Mouse (Mus musculus) stomach, embryonic 16.5 days (tissue): ENCODE results near the gene Ing4. TPM values are rescaled to one million over a fixed set of nuclear protein-coding genes. Genes with fewer than 3 reads are reported as not detected.

Experiments
- ATAC-seq: fragments of 200-750 bp; cut with Nextera tagmentation; 2 replicates; pipeline ENCODE4 v1.8.0; 2017; ENCODE audit warnings: moderate number of reproducible peaks, moderate TSS enrichment; ENCODE audit not compliant: insufficient read depth, low FRiP score
- H3K27ac ChIP-seq: fragments of 300-500 bp; sonication (generic); 2 replicates; pipeline ENCODE4 v1.5.1; 2014; ENCODE audit warnings: low read length
- H3K27me3 ChIP-seq: fragments of 300-500 bp; sonication (generic); 2 replicates; pipeline ENCODE4 v1.6.1; 2014; ENCODE audit warnings: low read length, control low read depth, mixed read lengths; ENCODE audit not compliant: control insufficient read depth, insufficient read depth
- H3K36me3 ChIP-seq: fragments of 300-500 bp; sonication (generic); 2 replicates; pipeline ENCODE4 v1.6.1; 2014; ENCODE audit warnings: low read length; ENCODE audit not compliant: control insufficient read depth, insufficient read depth
- H3K4me1 ChIP-seq: fragments of 300-500 bp; sonication (generic); 2 replicates; pipeline ENCODE4 v1.6.1; 2014; ENCODE audit warnings: low read length, control low read depth, mixed read lengths; ENCODE audit not compliant: control insufficient read depth, insufficient read depth
- H3K4me2 ChIP-seq: fragments of 300-500 bp; sonication (generic); 2 replicates; pipeline ENCODE4 v1.6.1; 2014; ENCODE audit warnings: low read depth, low read length, mixed read lengths
- H3K4me3 ChIP-seq: fragments of 300-500 bp; sonication (generic); replicated peaks from 2 replicates; pipeline ENCODE4 v1.5.1; 2014; ENCODE audit warnings: mild to moderate bottlenecking, low read length
- H3K9ac ChIP-seq: fragments of 300-500 bp; sonication (generic); 2 replicates; pipeline ENCODE4 v1.6.1; 2014; ENCODE audit warnings: low read length
- H3K9me3 ChIP-seq: fragments of 300-500 bp; sonication (generic); replicated peaks from 2 replicates; pipeline ENCODE4 v1.6.1; 2016; ENCODE audit warnings: low read length, control low read depth; ENCODE audit not compliant: control insufficient read depth
- WGBS: fragments of 180-500 bp; shearing (Covaris S2); extraction: QIAGEN DNeasy Blood & Tissue Kit; methylation state at CpG from one replicate; pipeline ENCODE4 v1.1.7; 2014; 5-methylcytosine and 5-hydroxymethylcytosine counted together
- polyA plus RNA-seq: library from polyadenylated mRNA; unstranded; fragments of >200 nt; fragmentation: Nextera tagmentation; extraction: Ambion mirVana; gene quantifications from 2 replicates; pipeline ENCODE4 v1.2.1, GENCODE M21; 2015

Ing4 gene
- 114 and 115 TPM in 2 replicates for polyA plus RNA-seq

DNA sequence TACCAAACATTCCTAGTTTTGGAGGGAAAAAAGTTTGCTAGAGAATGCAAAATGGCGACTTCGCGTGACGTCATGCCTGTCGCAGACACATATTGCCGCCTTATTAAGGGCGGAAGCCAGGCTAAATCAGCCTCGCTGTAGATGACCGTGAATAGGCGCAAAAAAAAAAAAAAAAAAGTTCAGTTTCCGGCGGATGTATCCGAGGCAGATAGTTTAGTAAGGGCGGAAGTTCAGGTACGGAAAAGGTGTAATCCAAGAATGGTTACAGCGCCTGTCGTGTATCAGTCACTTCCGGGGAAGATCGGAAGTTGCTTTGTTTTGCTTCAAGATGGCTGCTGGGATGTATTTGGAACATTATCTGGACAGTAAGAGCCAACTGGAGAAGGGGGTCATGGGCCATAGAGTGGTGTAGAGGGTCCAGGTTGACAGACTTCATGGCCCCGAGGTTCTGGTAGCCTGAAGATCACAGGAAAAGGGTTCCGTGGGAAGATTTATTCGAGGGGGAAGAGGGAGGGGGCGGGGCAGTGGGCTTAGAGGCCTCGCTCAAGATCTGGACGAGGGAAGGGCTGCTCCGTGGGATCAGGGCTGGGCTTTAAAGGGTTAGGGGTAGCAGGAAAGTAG, at the start of gene Ing4:
Gene Ing4, plus strand, starts transcription at position 228 of the 621 bp plus-strand sequence.
- H3K4me1 ChIP-seq = peaks cover 12% of the 10 kb centered on the region; the same call in 1 of the 2 replicates
- H3K4me3 ChIP-seq = peak within 1 kb of the TSS; percentile 77
- H3K9ac ChIP-seq = peak within 1 kb of the TSS; percentile 77
- H3K27ac ChIP-seq = peak within 1 kb of the TSS; percentile 69
- H3K9me3 ChIP-seq = no peaks in the 10 kb centered on the region
- peak within 1 kb of the TSS; percentile 79 for H3K4me2 ChIP-seq
- H3K36me3 ChIP-seq = peaks cover 22% of the 10 kb centered on the region; the same call in 1 of the 2 replicates
- under 1% methylated on average over 26 of the region's 26 CpGs for WGBS
- ATAC-seq = peak; percentile 95
- no peaks in the 10 kb centered on the region for H3K27me3 ChIP-seq

DNA sequence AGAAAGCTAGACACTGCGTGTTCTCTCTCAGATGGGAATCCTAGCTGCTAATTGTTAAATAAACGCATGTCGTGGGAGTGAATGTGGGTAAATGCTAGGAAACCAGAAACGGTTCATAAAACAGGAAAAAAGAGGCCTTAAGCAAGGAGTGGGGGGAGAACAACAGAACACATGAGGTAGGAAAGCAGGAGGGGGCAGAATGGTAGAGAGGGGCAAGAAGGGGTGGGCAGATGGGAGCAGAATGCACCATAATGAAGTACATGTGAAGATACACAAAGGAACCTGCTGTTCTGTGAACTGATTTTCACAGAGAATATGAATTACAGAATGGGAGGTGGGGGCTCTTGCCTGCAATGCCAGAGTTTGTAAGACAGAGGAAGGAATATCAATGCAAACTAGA, 47.3 kb upstream of the Ing4 start:
- no peak overlapping the region for H3K9ac ChIP-seq
- no peaks in the 10 kb centered on the region for H3K36me3 ChIP-seq
- peaks cover 27% of the 10 kb centered on the region for H3K27me3 ChIP-seq
- H3K9me3 ChIP-seq = peaks cover 4% of the 10 kb centered on the region; the same call in 1 of the 2 replicates
- WGBS = 67% methylated on average over 4 of the region's 4 CpGs
- peaks cover 15% of the 10 kb centered on the region for H3K4me1 ChIP-seq
- no peak overlapping the region for H3K27ac ChIP-seq
- H3K4me3 ChIP-seq = no peak overlapping the region
- ATAC-seq = no peak
- no peak overlapping the region for H3K4me2 ChIP-seq

DNA sequence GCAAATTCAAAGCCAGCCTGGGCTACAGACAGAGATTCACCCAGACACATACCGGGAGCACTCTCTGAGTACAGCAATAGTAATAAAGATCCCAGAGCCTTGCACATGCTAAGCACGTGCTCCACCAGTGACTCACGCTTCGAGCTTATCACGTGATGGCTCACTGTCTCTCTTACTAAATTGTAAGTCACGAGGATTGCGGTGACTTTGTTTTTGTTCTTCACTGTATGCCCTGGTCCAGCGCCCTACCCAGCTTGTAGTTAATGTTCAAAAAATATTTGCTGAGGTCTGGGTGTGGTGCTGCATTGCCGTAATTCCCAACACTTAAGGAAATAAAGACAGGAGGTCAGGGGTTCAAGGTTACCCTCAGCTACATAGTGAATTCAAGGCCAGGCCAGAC, 46.2 kb upstream of the Ing4 start:
- Histone ChIP-seq H3K9me3 (peaks cover 4% of the 10 kb centered on the region; the same call in 1 of the 2 replicates), H3K27me3 (peaks cover 37% of the 10 kb centered on the region), H3K4me2 (no peak overlapping the region), H3K4me1 (peaks cover 19% of the 10 kb centered on the region), H3K9ac (no peak overlapping the region), H3K27ac (no peak overlapping the region), H3K36me3 (no peaks in the 10 kb centered on the region), H3K4me3 (no peak overlapping the region)
- no peak for ATAC-seq
- WGBS = 57% methylated on average over 9 of the region's 9 CpGs

DNA sequence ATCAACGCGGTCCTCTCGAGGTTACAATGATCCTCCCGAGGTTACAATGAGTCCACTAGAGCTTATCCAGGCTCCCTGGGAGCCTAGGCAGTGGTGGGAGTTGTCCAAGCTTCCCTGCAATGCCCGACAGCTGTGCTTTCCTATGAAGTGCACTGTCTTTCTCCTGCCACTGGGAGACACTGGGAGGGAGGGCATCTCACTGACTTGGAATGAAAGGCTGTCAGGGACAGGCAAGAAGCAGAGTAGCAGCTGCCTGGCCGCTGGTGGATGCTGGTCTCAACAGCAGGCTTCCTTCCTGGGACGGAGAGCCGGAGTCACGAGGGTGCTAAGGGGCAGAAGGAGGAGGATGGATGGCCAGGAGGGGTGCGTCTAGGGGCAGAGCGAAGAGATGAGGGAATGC, 45.7 kb upstream of the Ing4 start:
- Histone ChIP-seq H3K27me3 (peaks cover 42% of the 10 kb centered on the region), H3K4me3 (no peak overlapping the region), H3K36me3 (no peaks in the 10 kb centered on the region), H3K4me2 (no peak overlapping the region), H3K27ac (no peak overlapping the region), H3K9me3 (peaks cover 4% of the 10 kb centered on the region; the same call in 1 of the 2 replicates), H3K4me1 (peaks cover 22% of the 10 kb centered on the region), H3K9ac (no peak overlapping the region)
- ATAC-seq = no peak
- WGBS = 17% methylated on average over 11 of the region's 11 CpGs

DNA sequence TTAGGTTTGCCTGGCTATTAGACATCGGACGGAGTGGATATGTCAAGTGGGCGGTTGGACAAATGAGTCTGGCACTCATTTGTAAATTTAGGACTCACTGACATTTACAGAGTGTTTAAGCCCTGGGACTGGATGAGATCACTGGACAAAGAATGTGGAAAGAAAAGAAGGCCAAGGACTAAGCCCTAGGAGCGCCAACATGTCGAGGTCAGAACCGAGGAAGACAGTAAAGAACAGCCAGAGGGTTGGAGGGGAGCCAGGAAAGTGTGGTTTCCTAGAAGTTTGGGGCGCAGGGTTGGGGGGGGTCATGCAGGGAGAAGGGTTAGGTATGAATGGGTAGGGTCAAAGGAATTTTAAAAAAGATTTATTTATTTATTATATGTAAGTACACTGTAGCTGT, 44.3 kb upstream of the Ing4 start:
- no peak overlapping the region for H3K4me3 ChIP-seq
- WGBS = 67% methylated on average over 7 of the region's 7 CpGs
- peaks cover 22% of the 10 kb centered on the region for H3K4me1 ChIP-seq
- peaks cover 52% of the 10 kb centered on the region for H3K27me3 ChIP-seq
- H3K9me3 ChIP-seq = peaks cover 2% of the 10 kb centered on the region; the same call in 1 of the 2 replicates
- no peak overlapping the region for H3K27ac ChIP-seq
- no peak for ATAC-seq
- no peak overlapping the region for H3K9ac ChIP-seq
- H3K36me3 ChIP-seq = no peaks in the 10 kb centered on the region
- no peak overlapping the region for H3K4me2 ChIP-seq

DNA sequence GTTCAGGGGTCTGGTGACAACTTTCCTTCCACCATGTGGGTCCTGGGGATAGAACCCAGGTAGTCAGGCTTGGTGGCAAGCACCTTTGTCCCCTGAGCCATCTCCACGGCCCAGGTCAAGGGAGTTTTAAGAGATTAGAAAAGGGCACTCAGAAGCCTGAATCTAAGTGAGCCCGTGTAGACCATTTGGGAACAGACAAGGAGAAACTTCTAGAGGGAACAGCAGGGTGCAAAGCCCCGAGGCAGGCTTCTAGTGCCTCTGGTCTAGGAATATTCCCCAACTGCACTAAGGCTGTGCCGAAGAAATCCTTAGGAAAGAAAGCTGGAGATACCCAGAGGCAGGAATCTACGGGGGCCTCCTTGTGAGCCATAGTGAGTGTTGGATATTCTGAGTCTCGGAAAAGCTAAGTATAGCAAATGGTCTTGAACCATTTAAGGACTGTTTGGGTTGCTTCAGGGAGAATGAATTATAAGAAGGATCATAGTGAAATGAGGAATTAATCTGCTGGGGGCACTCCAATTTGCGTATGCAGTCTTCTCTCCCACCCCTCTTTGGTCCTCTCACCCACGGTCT, 43.6 kb upstream of the Ing4 start:
- no peaks in the 10 kb centered on the region for H3K36me3 ChIP-seq
- H3K27ac ChIP-seq = no peak overlapping the region
- H3K9me3 ChIP-seq = no peaks in the 10 kb centered on the region
- 0 out of 2 replicates have a peak overlapping the region, but pooled peaks have one; percentile 32 for H3K9ac ChIP-seq
- 47% methylated on average over 8 of the region's 8 CpGs for WGBS
- peak overlapping the region; percentile 100 for H3K4me2 ChIP-seq
- peak overlapping the region; percentile 59; the same call in 1 of the 2 replicates for H3K4me3 ChIP-seq
- no peak for ATAC-seq
- peaks cover 22% of the 10 kb centered on the region for H3K4me1 ChIP-seq
- peaks cover 58% of the 10 kb centered on the region for H3K27me3 ChIP-seq

DNA sequence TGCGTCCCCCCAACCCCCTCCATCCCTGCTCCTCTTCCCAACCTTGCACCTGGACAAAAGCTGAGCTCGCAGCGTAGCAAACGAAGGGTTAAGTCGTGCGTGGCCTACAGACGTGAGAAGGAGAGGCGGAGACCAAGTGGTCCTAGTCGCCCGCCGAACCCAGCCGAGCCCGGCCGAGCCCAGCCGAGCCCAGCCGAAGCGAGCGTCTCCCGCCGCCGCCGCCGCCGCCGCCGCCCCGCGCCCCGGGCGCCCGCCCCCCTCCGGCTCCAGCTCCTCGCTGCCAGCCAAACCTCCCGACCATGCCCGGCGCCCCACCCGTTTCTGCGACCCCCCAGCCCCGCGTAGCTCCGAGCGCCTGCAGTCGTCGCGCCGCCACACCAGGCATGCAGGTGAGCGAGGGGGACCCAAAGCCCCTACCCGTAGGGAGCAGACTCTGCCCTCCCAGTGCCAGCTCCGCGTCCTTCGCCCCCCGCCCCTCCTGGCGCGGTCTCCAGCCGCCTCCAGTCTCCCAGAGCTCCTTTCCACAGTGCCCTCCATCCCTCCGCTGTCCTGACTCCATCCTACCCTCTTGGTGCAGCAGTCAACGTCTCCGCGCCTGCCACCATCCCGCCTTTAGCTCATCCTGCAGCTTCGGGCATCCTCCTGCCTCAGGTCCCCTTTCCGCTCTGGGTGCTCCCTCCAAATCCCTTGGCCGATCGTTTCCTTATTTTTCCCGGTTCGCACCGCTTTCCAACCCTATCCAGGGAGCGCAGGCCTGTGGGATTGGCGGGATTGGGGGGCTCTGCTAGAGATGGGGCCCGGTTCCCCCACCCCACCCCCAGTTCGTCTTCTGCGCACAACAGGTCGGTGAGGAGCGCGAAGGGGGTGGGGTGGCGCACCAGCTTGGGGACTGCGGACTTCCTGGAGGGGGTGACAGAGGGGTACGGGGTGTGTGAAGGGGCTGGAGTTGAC, 42.7 kb upstream of the Ing4 start, which contains the start of gene Pianp:
Gene Pianp, plus strand, starts transcription at position 144 of the 951 bp plus-strand sequence.
- H3K36me3 ChIP-seq = no peaks in the 10 kb centered on the region
- H3K27ac ChIP-seq = no peak within 1 kb of the TSS
- under 1% methylated on average over 70 of the region's 78 CpGs for WGBS
- peak within 1 kb of the TSS; percentile 59 for H3K4me3 ChIP-seq
- peaks cover 22% of the 10 kb centered on the region for H3K4me1 ChIP-seq
- H3K4me2 ChIP-seq = peak within 1 kb of the TSS; percentile 100
- H3K9ac ChIP-seq = peak within 1 kb of the TSS; percentile 75
- no peaks in the 10 kb centered on the region for H3K9me3 ChIP-seq
- ATAC-seq = peak; percentile 74
- H3K27me3 ChIP-seq = peaks cover 58% of the 10 kb centered on the region

DNA sequence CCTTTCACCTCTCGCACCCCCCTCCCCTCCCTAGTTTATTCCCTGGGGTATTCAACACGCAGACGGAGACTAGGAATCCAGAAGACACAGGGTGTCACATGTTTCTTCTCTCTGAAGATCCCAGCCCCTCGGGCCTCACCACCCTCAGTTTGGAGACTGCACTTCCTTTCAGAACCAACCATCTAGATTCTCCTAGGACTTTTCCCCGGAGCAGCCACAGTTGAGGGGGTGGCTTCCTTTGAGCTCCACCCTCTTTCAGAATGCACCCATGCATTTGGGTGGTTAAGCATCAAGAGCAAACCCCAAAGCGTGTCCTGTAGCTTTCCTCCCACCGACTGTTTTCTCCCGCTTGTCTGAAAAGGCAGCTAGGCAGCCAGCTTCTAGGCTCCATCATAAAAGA, 41.5 kb upstream of the Ing4 start:
- Histone ChIP-seq H3K4me2 (peak overlapping the region; percentile 100), H3K36me3 (no peaks in the 10 kb centered on the region), H3K27me3 (peaks cover 58% of the 10 kb centered on the region), H3K4me3 (no peak overlapping the region), H3K4me1 (peaks cover 22% of the 10 kb centered on the region), H3K27ac (no peak overlapping the region), H3K9ac (0 out of 2 replicates have a peak overlapping the region, but pooled peaks have one; percentile 2), H3K9me3 (no peaks in the 10 kb centered on the region)
- WGBS = 11% methylated on average over 8 of the region's 8 CpGs
- ATAC-seq = no peak
